Mouse (Mus musculus): ENCODE results near the gene Cabp2.

Cabp2 gene

GRCm38 (mm10) chr19:4049069-4049468 lies 32.3 kb upstream of the Cabp2 start:
- POLR2A ChIA-PET = interaction anchor here in 3 of 4 experiments (0.6 to 8.7 kb wide), 10 partner anchors 9 to 129 kb away, joined by 3 to 98 read pairs (median 25); partner anchors contain the start of genes Ndufv1 (in 2 of the 3), Gstp1 (in 1 of the 3) and Gstp3 (in 1 of the 3)
- CTCF ChIA-PET = interaction anchor here in 3 of 4 experiments (0.6 to 4.8 kb wide), 17 partner anchors 8 to 330 kb away, joined by 3 to 39 read pairs (median 4); partner anchors contain the start of genes Gstp3 (in 2 of the 3), Aip (in 1 of the 3), Gm49405 (in 1 of the 3) and Ndufv1 (in 1 of the 3)

GRCm38 (mm10) chr19:4051016-4051415 lies 30.4 kb upstream of the Cabp2 start:
- CTCF ChIA-PET = interaction anchor here (0.5 to 4.7 kb wide), 47 partner anchors 9 to 347 kb away, joined by 3 to 53 read pairs (median 5); partner anchors contain the start of genes Cdk2ap2 (in 2 of the 4), Ndufv1 (in 2 of the 4), Gm49405 (in 1 of the 4) and Grk2 (in 1 of the 4)
- POLR2A ChIA-PET = interaction anchor here in 2 of 4 experiments (0.9 to 8.7 kb wide), 11 partner anchors 8 to 459 kb away, joined by 3 to 98 read pairs (median 6); partner anchors contain the start of genes Cdk2ap2 (in 1 of the 2), Gstp1 (in 1 of the 2) and Pcx (in 1 of the 2)

GRCm38 (mm10) chr19:4051741-4052515 lies 29.4 kb upstream of the Cabp2 start:
- POLR2A ChIA-PET = interaction anchor here (0.5 to 8.7 kb wide), 27 partner anchors 8 to 600 kb away, joined by 3 to 98 read pairs (median 3); partner anchors contain the start of genes Cdk2ap2 (in 2 of the 4), Gstp1 (in 2 of the 4), Clcf1 (in 1 of the 4) and Ndufv1 (in 1 of the 4)
- CTCF ChIA-PET = interaction anchor here (0.5 to 4.7 kb wide), 104 partner anchors 9 to 989 kb away, joined by 3 to 53 read pairs (median 4); partner anchors contain the start of genes Ndufv1 (in 4 of the 4), Aip (in 2 of the 4), Cdk2ap2 (in 2 of the 4) and Pold4 (in 2 of the 4)

- CTCF ChIA-PET = interaction anchor here (0.6 to 4.7 kb wide), 64 partner anchors 8 to 345 kb away, joined by 3 to 53 read pairs (median 5); partner anchors contain the start of genes Ndufv1 (in 3 of the 4), Aip (in 2 of the 4), Acy3 (in 1 of the 4) and Cabp2 (in 1 of the 4)
- POLR2A ChIA-PET = interaction anchor here (0.6 to 8.7 kb wide), 27 partner anchors 10 to 600 kb away, joined by 3 to 98 read pairs (median 3); partner anchors contain the start of genes Cdk2ap2 (in 2 of the 4), Gstp1 (in 2 of the 4), Clcf1 (in 1 of the 4) and Ndufv1 (in 1 of the 4)
Observed at GRCm38 (mm10) chr19:4052516-4053030, 28.8 kb upstream of the Cabp2 start.

- POLR2A ChIA-PET = interaction anchor here in 3 of 4 experiments (1.1 to 6.4 kb wide), 13 partner anchors 8 to 147 kb away, joined by 3 to 68 read pairs (median 4); partner anchors contain the start of genes Gstp2 (in 3 of the 3), Cdk2ap2 (in 2 of the 3), Gstp1 (in 1 of the 3) and Ndufv1 (in 1 of the 3)
- CTCF ChIA-PET = interaction anchor here in 2 of 4 experiments (0.6 to 2.1 kb wide), 2 partner anchors 55 to 224 kb away, joined by 3 to 7 read pairs; partner anchors contain the start of genes Gm49405 (in 1 of the 2) and Nudt8 (in 1 of the 2)
Observed at GRCm38 (mm10) chr19:4054613-4055012, 26.8 kb upstream of the Cabp2 start.

- CTCF ChIA-PET = interaction anchor here in 2 of 4 experiments (0.8 to 4.1 kb wide), 14 partner anchors 8 to 203 kb away, joined by 3 to 36 read pairs (median 6); partner anchors contain the start of genes Gm49405 (in 1 of the 2), Gstp2 (in 1 of the 2), Ndufv1 (in 1 of the 2) and Nudt8 (in 1 of the 2)
- POLR2A ChIA-PET = interaction anchor here in 3 of 4 experiments (0.6 to 6.4 kb wide), 43 partner anchors 8 to 202 kb away, joined by 3 to 109 read pairs (median 6); partner anchors contain the start of genes Cdk2ap2 (in 3 of the 3), Gstp2 (in 3 of the 3), Aip (in 2 of the 3) and Gstp1 (in 2 of the 3)
Observed at GRCm38 (mm10) chr19:4055216-4055946, 26.0 kb upstream of the Cabp2 start.

- ChIA-PET CTCF (interaction anchor here (0.6 to 4.1 kb wide), 30 partner anchors 9 to 449 kb away, joined by 3 to 36 read pairs (median 4); partner anchors contain the start of genes Cdk2ap2 (in 1 of the 4), Gm49405 (in 1 of the 4), Gstp2 (in 1 of the 4) and Ndufv1 (in 1 of the 4)), POLR2A (interaction anchor here (0.9 to 6.4 kb wide), 66 partner anchors 9 to 245 kb away, joined by 3 to 109 read pairs (median 5); partner anchors contain the start of genes Gstp2 (in 4 of the 4), Ndufv1 (in 4 of the 4), Cdk2ap2 (in 3 of the 4) and Gstp1 (in 3 of the 4))
Observed at GRCm38 (mm10) chr19:4055947-4056693, 25.3 kb upstream of the Cabp2 start.

GRCm38 (mm10) chr19:4056727-4057126 lies 24.7 kb upstream of the Cabp2 start:
- ChIA-PET CTCF (interaction anchor here (0.5 to 4.1 kb wide), 36 partner anchors 9 to 450 kb away, joined by 3 to 36 read pairs (median 5); partner anchors contain the start of genes Ndufv1 (in 2 of the 4), Cdk2ap2 (in 1 of the 4), Gm49405 (in 1 of the 4) and Gstp2 (in 1 of the 4)), POLR2A (interaction anchor here (0.6 to 6.4 kb wide), 70 partner anchors 10 to 574 kb away, joined by 3 to 109 read pairs (median 4); partner anchors contain the start of genes Gstp2 (in 4 of the 4), Ndufv1 (in 4 of the 4), Cdk2ap2 (in 3 of the 4) and Gstp1 (in 3 of the 4))

GRCm38 (mm10) chr19:4057389-4057788 lies 24.0 kb upstream of the Cabp2 start:
- CTCF ChIA-PET = interaction anchor here (0.5 to 4.1 kb wide), 28 partner anchors 9 to 338 kb away, joined by 3 to 36 read pairs (median 4); partner anchors contain the start of genes Ndufv1 (in 2 of the 4), Cdk2ap2 (in 1 of the 4), Gstp1 (in 1 of the 4) and Gstp2 (in 1 of the 4)
- POLR2A ChIA-PET = interaction anchor here (0.6 to 6.4 kb wide), 66 partner anchors 10 to 1276 kb away, joined by 3 to 109 read pairs (median 5); partner anchors contain the start of genes Cdk2ap2 (in 3 of the 4), Gstp2 (in 3 of the 4), Ndufv1 (in 3 of the 4) and Aip (in 2 of the 4)

- POLR2A ChIA-PET = interaction anchor here in 3 of 4 experiments (0.6 to 6.4 kb wide), 49 partner anchors 7 to 349 kb away, joined by 3 to 109 read pairs (median 6); partner anchors contain the start of genes Gstp2 (in 3 of the 3), Aip (in 2 of the 3), Cdk2ap2 (in 2 of the 3) and Ndufv1 (in 2 of the 3)
- CTCF ChIA-PET = interaction anchor here (0.6 to 4.1 kb wide), 20 partner anchors 10 to 327 kb away, joined by 3 to 36 read pairs (median 5); partner anchors contain the start of genes Ndufv1 (in 2 of the 4), Cdk2ap2 (in 1 of the 4), Gstp1 (in 1 of the 4) and Gstp2 (in 1 of the 4)
Observed at GRCm38 (mm10) chr19:4057962-4058361, 23.4 kb upstream of the Cabp2 start.

GRCm38 (mm10) chr19:4058581-4058980 lies 22.8 kb upstream of the Cabp2 start:
- ChIA-PET CTCF (interaction anchor here (0.6 to 4.1 kb wide), 19 partner anchors 9 to 1313 kb away, joined by 3 to 36 read pairs (median 4); partner anchors contain the start of genes Cdk2ap2 (in 1 of the 4), Gstp1 (in 1 of the 4), Gstp2 (in 1 of the 4) and Ndufv1 (in 1 of the 4)), POLR2A (interaction anchor here in 3 of 4 experiments (0.6 to 6.4 kb wide), 40 partner anchors 8 to 199 kb away, joined by 3 to 109 read pairs (median 4); partner anchors contain the start of genes Gstp2 (in 3 of the 3), Acy3 (in 2 of the 3), Cdk2ap2 (in 2 of the 3) and Ndufv1 (in 2 of the 3))

GRCm38 (mm10) chr19:4059069-4059740 lies 22.2 kb upstream of the Cabp2 start, which contains the start of gene Gstp3:
Gstp3 (minus strand) TSS chr19:4059569.
- ChIA-PET POLR2A (interaction anchor here in 3 of 4 experiments (0.6 to 6.4 kb wide), 34 partner anchors 9 to 179 kb away, joined by 3 to 109 read pairs (median 5); partner anchors contain the start of genes Gstp2 (in 3 of the 3), Acy3 (in 2 of the 3), Cdk2ap2 (in 2 of the 3) and Ndufv1 (in 2 of the 3)), CTCF (interaction anchor here in 3 of 4 experiments (0.6 to 4.1 kb wide), 13 partner anchors 8 to 1312 kb away, joined by 3 to 36 read pairs (median 4); partner anchors contain the start of genes Cdk2ap2 (in 1 of the 3), Gstp2 (in 1 of the 3), Ppp1ca (in 1 of the 3) and Rps6kb2 (in 1 of the 3))

- ChIA-PET CTCF (interaction anchor here in 2 of 4 experiments (0.6 to 1.6 kb wide), 5 partner anchors 8 to 766 kb away, joined by 3 to 7 read pairs (median 4); no protein-coding TSS in a partner anchor), POLR2A (interaction anchor here (0.7 to 6.4 kb wide), 15 partner anchors 8 to 375 kb away, joined by 3 to 109 read pairs (median 4); partner anchors contain the start of genes Gstp2 (in 2 of the 4), Acy3 (in 1 of the 4), Cdk2ap2 (in 1 of the 4) and Gstp1 (in 1 of the 4))
Observed at GRCm38 (mm10) chr19:4060044-4060898, 21.1 kb upstream of the Cabp2 start.
